Mouse (Mus musculus) v-Abl transformed pro-B cells (cell line): ENCODE measurements around the gene Ccdc85c.

ENCODE experiments used
- in situ Hi-C, 2 experiments: fragments of 400-800 bp; cut with MboI; formaldehyde crosslinking; loops; one replicate each; pipeline ENCODE4 v1.15.1; 2025; ENCODE audit not compliant: unreplicated experiment in 2 of 2

Gene Ccdc85c

DNA sequence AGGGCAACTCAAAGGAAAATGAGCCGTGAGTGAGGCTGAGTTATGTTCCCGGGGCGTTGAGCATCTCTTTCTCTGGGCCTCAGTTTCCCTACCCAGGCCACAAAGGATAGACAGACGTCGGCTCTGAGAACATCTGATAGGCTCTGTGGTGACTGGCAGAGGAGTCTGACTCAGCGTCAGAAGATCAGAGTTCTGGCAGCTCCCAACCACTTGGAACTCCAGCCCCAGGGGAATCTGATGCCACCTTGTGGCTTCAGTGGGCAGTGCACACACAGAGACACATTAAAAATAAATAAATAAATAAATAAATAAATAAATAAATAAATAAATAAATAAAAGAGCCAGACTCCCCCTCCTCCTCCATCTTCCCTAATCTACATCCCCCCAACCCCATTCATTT is 21.8 kb upstream of the Ccdc85c start:
- in situ Hi-C loops, result loop anchor here in 1 of 2 experiments (5.0 kb wide), 1 partner anchor 95 kb away; no protein-coding TSS in a partner anchor

DNA sequence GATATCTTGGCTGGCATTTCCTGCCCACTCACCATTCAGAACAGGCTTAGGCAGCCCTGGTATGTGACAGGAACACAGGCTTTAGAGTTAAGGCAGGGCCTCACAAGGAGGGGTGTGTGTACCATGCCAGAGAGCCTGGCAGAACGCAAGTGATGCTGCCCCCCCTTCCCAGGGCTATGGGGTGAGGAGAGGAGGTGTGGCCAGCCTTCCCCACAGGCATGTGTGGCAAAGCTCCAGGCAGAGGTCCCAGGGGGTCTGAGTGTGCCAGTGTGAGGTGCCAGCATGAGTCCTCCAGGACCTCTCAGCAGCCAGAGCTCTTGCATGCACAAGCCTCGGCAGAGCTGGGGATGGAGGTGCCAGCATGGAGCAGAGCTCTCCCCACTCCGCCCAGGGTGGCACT is 19.4 kb upstream of the Ccdc85c start:
- in situ Hi-C loops, result loop anchor here (5.0 kb wide), 2 partner anchors 87 to 92 kb away; no protein-coding TSS in a partner anchor

DNA sequence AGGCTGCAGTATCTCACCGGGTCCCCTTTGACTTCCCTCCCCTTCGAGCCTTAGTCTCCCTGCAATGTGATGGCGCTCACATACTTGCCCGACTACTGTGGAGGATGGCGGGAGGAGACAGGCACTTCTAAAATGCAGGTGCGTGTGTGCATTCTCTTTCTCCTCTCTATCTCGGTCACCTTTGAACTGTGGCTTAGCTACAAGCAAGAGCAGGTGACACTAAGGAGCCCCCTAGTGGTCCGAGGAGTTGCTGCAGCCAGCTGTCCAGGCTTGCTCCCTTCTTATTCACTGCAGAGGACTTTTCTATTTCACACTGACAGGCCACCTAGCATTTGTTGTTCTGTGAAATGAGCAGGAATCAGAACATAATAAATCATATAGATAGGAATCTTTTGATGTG is 17.7 kb upstream of the Ccdc85c start:
- in situ Hi-C loops, result loop anchor here in 1 of 2 experiments (5.0 kb wide), 1 partner anchor 86 kb away; no protein-coding TSS in a partner anchor

DNA sequence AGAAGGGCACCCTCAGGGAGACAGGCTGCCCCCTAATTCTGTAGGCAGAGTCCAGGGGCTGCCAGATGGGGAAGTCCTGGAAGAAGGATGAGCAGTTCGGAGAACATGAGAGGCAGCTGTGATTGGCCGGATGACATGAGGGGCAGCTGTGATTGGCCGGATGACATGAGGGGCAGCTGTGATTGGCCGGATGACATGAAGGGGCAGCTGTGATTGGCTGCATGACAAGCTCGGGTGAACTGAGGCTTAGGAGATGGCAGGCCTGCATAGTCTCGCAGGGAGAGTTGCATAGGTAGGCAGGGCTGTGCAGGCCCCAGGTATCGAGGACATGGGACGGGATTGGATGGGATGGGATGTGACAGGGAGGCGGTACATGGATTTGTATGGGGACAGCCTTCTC is 17.2 kb upstream of the Ccdc85c start:
- in situ Hi-C loops, result loop anchor here in 1 of 2 experiments (5.0 kb wide), 1 partner anchor 85 kb away; no protein-coding TSS in a partner anchor

DNA sequence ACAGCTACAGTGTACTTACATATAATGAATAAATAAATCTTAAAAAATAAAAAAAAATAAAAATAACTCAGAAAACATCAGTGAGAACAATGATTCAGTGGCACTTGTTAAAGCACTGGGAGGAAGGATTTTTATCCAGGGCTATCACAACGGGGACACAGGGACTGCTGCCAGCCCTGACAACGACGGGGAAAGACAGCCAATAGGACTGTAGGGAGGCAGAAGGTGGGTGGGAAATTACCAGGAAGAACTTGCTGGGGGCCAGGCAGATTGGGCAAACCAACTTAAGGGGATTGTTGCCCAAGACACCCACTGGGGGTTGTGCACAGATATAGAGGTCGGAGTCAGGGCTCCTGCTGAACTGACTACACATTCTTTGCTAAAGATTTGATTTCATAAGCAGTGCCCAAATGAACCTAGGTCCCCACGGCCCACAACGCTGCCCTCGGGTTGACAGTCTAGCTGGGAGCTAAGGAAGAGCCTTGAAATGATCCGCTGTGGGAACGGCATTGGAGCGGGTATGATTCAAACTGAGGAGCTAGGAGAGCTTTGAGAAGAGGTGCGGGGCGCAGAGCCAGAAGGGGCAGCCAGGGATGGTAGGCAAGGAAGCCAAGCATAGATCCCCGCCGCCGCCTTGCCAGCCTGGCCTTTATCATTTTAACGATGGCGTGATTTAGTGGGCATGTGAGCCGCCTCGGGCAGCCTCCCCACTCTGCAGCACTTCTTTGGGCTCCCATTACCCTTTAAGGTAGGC is 13.1 kb upstream of the Ccdc85c start:
- in situ Hi-C loops, result no loop called here

DNA sequence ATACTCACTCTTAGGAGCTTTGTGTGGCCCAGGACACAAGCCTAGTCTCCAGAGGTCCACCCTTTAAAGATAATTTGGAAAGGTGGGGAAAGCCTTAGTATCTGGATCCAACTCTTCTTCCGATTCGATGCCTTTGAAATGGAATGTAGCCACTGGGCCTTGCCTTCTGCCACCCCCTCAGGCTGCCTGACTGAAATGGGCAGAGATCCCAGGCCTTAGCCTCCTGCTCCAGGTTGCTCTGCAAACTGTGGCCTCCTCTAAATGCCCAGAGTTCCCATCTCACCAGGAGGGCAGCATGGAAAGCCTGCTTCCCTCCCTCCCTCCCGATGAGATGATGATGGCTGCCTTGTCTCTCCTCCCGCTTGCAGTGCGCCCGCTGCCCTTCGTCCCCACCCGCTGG is 11.8 kb upstream of the Ccdc85c start:
- in situ Hi-C loops, result no loop called here

DNA sequence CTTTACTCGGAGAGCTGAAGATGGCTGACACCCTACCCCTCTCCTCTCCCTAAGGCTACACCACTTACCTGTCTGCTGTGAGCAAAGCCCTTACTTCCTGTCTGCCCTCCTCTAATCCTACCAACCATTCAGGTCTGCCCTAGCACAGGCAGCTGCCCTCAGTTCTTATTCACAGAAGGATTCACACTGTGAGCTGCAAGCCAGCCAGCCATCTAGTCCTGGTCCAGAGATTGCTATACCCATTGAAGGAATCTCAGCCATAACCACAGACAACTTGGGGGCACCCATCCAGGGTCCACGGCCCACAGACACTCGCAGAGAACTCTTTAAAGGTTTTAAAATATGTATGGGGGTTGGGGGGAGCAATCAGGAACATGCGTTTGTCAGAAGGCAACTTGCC is 11.2 kb upstream of the Ccdc85c start:
- in situ Hi-C loops, result no loop called here

DNA sequence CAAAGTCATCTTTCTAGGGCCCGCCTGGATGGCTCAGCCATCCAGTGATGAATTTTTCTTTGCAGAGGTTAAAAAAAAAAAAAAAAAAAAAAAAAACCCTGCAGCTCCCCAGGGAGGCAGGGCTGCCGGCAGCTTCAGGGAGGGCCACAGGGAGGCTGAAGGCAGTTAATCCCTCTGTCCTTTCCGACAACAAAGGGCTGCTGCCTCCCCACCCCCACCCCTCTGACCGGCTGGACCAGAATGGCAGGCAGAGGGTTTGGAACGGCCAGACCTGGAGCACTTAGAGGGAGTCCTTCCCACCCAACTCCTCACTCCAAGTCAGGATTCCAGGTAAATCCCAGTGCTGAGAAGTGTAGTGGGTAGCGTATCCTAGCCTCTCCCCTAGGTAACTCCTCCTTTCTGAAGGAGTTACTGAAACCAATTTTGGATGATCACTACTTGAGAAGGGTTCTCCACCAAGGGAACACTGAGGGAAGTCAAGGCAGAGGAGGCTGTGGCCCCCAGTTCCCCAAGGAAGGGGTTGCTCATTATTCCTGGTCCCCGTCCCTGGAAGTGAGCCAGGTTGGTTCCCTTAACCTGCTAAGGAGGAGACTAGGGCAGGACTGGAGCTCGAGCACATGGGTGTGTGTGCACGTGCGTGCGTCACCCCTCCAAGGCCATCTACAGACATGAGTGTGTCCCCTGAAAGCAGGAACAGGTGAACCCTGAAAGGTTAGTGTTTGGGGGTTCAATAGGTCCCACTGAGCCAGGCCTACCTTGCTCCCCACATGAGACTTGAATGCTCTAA is 10.2 kb upstream of the Ccdc85c start:
- in situ Hi-C loops, result no loop called here

DNA sequence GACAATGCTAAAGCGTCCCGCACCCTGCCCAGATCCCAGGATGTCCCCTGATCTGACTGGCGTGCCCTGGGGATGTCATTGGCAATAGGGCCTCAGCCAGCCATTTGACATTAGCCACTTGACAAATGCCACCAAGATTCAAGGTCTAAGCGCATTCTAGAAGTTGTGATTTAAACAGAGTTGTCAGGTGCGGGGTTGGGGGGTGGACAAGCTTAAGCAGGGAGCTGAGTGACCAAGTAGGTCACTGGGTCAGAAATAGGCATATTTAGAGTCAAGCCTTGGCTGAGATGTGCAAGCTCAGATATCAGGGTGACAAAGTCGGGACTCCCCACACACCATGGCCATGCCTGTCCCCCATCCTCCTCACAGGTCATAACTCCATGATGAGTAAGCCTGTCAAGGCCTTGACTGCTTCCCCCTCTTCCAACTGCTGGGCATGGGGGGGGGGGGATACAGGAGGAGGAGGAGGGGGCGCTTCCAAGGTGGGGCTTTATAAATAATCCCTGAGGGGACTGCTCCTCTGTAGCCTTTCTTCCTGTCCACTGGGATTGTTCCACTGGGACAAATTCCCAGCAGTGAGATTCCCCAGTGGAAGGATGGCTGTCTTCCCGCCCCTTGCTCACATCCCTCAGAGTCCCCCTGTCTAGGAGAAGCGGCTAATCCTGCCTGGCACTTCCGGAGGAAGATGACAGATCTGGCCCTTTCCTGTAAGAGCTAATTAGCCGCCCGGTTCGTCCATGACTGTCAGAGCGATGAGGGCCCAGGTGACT is 9.4 kb upstream of the Ccdc85c start:
- in situ Hi-C loops, result no loop called here

DNA sequence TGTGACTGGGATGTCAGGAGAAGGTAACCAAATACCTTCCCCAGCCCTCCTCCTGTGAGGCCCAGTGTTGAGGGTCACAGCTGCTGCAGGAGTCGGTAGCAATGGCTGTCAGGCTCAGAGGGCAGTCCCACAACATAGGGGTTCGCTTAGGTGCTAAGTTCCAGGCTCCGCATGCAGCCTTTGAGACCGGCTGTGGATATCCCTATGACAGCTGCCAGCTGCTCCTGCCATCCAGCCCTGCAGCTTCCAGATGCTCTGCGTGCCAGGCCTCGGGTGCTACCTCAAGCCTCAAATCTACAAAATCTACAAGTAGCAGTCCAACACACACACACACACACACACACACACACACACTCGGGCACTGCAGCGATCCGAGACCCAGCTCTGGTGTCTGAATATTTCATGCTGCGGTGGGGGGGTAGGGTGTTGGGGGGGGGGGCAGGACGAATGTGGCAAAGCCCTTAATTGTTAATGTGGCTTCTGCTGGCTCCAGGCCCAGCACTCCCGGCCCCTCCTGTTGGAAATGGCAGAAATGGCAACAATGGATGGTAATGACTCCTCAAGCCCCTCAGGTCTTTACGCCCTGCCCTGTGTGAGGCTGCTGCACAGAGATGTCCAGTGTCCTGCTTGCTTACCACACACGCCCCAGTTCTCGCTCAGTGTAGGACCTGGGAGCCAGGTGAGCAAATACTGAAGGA is 3.1 kb upstream of the Ccdc85c start:
- in situ Hi-C loops, result no loop called here

DNA sequence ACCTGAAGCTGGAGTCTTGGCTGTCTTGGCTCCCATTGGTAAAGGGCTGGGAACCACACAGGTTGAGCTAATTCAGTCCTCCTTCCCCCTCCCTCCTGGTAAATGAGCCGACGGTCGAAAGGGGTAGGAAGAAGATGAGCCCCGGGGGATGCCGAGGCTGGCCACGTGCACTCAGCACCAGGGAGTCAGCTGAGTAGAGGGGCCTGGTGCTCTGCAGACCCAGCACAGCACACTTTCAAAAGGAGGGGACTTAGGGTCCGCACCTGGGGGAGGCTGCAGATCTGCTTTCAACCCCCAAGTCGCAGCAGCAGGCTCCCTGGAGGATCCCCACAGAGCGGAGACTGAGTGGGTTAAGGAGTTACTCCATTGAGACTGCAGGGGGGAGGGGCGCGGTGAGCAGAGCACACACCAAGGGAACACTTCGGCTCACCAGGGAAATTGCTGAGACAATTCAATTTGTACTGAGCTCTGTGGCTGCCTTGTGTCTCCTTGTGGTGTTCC is 2.2 kb upstream of the Ccdc85c start:
- in situ Hi-C loops, result no loop called here

DNA sequence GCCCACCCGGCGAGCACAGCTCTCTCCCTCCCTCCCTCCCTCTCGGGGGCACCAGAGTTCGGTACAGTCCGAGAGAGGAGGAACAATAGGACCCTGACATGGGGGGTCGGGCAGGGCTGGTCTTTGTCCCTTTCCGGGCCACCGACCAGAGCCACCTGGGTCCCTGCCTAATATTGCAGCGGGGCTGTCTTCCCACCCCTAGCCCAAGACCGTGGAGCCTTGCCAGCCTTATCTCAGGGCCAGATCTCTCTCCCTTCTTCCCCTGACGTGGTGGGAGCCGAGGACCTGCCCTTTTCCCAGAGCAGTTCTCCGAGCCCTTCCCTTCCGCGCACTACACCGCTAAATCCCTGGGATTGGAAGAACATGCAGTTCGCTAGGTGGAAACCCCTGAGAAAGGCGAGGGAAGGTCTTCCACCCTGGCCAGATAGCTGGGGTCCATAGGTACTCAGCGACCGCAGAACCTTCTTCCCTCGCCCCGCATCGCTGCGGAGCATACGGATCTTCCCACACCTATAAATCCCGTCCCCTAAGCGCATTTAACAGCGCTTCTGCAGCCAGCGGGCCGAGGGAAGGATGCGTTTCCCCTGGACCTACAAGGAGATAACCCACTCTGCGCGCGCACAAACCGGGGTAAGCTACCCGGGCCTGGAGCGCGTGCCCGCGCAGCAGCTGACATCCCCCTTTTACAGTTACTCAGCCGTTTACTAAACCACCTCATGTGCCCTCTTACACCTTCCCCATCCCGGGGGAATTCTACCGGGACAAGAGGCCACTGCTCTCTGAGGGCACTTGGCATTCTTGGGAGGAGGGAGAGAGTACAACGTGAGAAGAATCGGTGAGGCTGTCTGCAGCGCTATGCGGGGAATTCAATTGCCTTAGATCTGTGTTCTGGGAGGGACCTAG is 946 bp upstream of the Ccdc85c start:
- in situ Hi-C loops, result no loop called here

DNA sequence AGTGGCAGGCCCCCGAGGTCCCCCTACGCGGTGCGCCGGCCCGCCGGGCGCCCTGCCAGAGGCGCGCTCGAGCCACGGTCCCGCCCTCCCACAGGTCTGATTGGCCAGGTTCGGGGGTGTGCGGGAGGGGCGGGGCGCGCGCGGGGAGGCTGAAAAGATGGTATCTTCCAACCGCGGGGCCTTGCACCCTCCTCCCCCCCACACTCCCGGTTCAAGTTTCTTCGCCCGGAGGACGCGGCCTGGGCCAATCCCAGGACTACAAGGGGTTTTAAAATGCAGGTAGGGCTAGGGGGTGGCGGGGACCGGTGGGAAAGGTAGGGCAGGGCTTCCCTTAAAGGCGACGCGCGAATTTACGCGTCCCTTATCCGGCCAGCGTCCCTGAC is 274 bp upstream of the Ccdc85c start:
- in situ Hi-C loops, result no loop called here

DNA sequence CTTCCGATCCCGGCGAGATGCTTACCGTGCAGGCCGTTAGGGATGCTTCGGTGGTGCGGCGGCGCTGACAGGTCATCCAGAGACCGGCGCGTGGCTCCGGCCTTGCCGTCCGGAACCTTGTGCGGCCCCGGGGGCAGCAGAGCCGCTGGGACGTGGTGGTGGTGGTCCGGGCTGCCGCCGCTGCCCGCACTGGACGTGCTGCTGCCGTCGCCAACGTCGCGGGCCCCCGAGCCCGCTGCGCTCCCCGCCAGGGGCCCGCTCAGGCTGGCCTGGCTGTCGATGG is 971 bp downstream of the Ccdc85c start:
- in situ Hi-C loops, result no loop called here

DNA sequence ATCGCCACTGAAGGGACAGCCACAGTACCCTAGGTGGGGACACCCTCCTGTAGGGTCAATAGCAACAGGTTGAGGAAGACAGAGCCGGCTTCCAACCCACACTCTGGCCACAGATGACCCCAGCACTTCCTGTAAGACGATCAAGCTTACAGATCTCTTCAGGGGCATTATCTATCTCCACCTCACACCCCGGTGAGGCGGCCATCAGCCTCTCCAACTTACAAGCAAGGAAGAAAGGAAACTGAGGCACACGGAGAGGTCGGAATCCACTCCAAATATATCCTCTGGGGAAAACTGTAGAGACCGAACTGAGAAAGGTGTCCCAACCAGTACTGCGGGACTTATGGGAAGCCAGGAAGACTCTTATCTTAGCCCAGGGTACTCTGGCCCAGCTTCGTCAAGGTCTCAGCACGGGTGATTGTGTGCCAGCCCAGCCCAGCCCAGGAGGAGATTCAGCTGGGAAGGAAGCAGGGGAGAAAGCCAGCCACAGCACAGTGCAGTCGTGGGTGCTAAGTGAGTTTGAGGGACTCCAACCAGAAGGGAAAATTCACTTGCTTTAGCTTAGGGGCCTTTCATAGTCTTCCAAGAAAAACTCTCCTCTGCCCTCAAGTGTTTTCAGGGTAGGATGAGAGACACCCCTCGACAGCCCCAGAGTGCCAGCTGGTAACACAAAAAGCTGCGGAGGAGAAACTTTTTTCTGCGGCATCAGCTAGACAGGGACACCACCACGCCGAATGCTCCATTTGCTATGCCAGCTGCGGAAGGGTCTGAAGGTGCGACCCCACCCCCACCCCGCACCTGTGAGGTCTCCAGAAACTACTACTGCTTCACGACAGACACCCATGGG is 1.5 kb downstream of the Ccdc85c start:
- in situ Hi-C loops, result no loop called here

DNA sequence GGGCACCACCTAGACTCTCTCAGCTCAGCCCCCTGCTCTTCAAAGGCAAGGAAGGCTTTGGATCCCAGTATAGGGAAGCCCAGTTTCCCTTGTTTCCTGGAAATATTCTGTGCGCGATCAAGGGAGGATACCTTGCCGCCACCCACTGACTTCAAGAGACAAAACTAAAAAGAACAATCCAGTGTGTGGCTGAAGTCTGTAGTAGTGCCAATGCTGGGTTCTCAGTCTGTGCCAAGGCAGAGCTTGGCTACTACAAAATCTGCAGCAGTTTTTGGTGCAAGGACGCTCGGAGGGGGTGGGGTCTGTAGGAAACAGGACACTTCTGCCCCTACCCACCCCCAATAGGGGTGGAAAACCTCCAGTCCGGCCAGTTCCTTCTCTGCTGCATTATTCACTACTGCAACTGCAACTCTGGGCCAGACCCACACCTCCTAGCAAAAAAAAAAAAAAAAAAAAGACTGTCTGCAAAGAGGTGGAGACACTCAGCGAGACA is 3.0 kb downstream of the Ccdc85c start:
- in situ Hi-C loops, result no loop called here

DNA sequence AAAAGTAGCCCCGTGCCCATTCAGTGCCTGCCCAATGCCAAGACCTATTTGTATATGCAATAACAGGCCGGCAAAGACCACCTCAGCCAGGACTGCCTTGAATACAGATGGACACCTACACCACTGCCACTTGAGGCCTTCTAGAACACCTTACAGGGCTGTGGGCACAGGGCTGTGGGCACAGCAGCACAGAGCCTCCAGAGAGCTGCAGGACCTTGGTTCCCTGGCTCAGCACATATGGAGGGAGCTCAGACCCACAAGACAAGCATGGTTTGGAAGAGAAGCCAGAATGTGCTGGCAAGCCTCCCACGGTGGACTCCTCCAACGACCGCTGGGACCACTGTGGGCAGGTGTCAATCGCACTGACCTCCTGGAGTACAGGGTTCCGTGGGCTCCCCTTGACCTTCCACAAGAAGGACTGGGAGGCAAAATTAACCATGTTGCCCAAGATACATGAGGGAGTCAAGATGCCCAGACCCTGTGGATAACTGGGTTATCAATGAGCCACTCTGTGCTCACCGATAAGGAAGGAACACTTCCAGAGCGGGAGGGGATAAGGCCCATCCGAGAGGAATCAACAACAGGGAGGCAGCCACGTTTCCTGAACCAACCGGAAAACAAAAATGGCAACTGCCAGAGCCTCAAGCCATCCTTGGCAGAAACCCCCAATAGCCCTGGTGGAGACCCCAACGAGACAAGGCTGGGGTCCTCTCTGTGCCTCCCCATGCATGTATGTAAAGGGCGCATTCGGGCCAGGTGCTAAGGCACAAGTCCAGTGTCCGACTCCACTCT is 3.7 kb downstream of the Ccdc85c start:
- in situ Hi-C loops, result no loop called here
